Mouse (Mus musculus) myocyte (in vitro differentiated cells): ENCODE measurements around the gene S100b. TPM values are rescaled to one million over a fixed set of nuclear protein-coding genes. Genes with fewer than 3 reads are reported as not detected.

Experiments used
- H3K27me3 ChIP-seq: one replicate; pipeline ENCODE4 v1.6.1; 2011; ENCODE audit not compliant: control insufficient read depth, insufficient read depth, insufficient read length
- H3K36me3 ChIP-seq: one replicate; pipeline ENCODE4 v1.6.1; 2011; ENCODE audit not compliant: control insufficient read depth, insufficient read depth
- H3K4me2 ChIP-seq: one replicate; pipeline ENCODE4 v1.6.1; 2011; ENCODE audit warnings: low read depth, control low read depth
- H3K4me3 ChIP-seq: one replicate; pipeline ENCODE4 v1.5.1; 2011; ENCODE audit warnings: mild to moderate bottlenecking, control low read depth, moderate library complexity
- H3K79me2 ChIP-seq: one replicate; pipeline ENCODE4 v1.6.1; 2011; ENCODE audit not compliant: control insufficient read depth, insufficient read depth
- H3ac ChIP-seq: one replicate; pipeline ENCODE4 v1.6.1; 2011; ENCODE audit not compliant: control insufficient read depth, insufficient read length
- CEBPB ChIP-seq: IDR thresholded peaks from 2 replicates; pipeline ENCODE4 v1.6.1; 2011; ENCODE audit warnings: mild to moderate bottlenecking, moderate library complexity; ENCODE audit not compliant: poor library complexity, insufficient read depth, severe bottlenecking
- E2F4 ChIP-seq: IDR thresholded peaks from one replicate; pipeline ENCODE4 v1.6.1; 2011; ENCODE audit warnings: mild to moderate bottlenecking, control low read depth, moderate library complexity; ENCODE audit not compliant: insufficient read depth
- MAX ChIP-seq: IDR thresholded peaks from one replicate; pipeline ENCODE4 v1.6.1; 2011; ENCODE audit warnings: low read depth, mild to moderate bottlenecking, control low read depth
- MYOD1 ChIP-seq, 3 experiments: IDR thresholded peaks; one replicate each; pipeline ENCODE4 v1.6.1; 2011; ENCODE audit warnings: control low read depth in 2 of 3, low read depth in 2 of 3, mild to moderate bottlenecking in 2 of 3, moderate library complexity in 1 of 3; ENCODE audit not compliant: insufficient read length in 2 of 3, control insufficient read depth in 1 of 3
- MYOG ChIP-seq, 3 experiments: IDR thresholded peaks; one replicate each; pipeline ENCODE4 v1.6.1; 2011; ENCODE audit warnings: control low read depth in 2 of 3, low read depth in 2 of 3, mild to moderate bottlenecking in 2 of 3; ENCODE audit not compliant: insufficient read length in 2 of 3, control insufficient read depth in 1 of 3, insufficient read depth in 1 of 3
- POLR2A ChIP-seq: IDR thresholded peaks from one replicate; pipeline ENCODE4 v1.6.1; 2011; ENCODE audit warnings: low read depth, mild to moderate bottlenecking, control low read depth, moderate library complexity; ENCODE audit not compliant: insufficient read length
- POLR2AphosphoS2 ChIP-seq: IDR thresholded peaks from one replicate; pipeline ENCODE4 v1.6.1; 2011; ENCODE audit warnings: low read depth, control low read depth; ENCODE audit not compliant: insufficient read length
- REST ChIP-seq: IDR thresholded peaks from one replicate; pipeline ENCODE4 v1.6.1; 2011; ENCODE audit warnings: mild to moderate bottlenecking, control low read depth, moderate library complexity; ENCODE audit not compliant: insufficient read depth, insufficient read length
- SRF ChIP-seq: IDR thresholded peaks from one replicate; pipeline ENCODE4 v1.6.1; 2011; ENCODE audit warnings: low read depth; ENCODE audit not compliant: control insufficient read depth, insufficient read length
- TCF12 ChIP-seq: IDR thresholded peaks from one replicate; pipeline ENCODE4 v1.6.1; 2011; ENCODE audit warnings: mild to moderate bottlenecking, control low read depth; ENCODE audit not compliant: poor library complexity, insufficient read depth, severe bottlenecking
- TCF3 ChIP-seq: IDR thresholded peaks from one replicate; pipeline ENCODE4 v1.6.1; 2011; ENCODE audit warnings: low read depth, control low read depth; ENCODE audit not compliant: insufficient read length
- USF1 ChIP-seq: IDR thresholded peaks from one replicate; pipeline ENCODE4 v1.6.1; 2011; ENCODE audit warnings: low read depth, mild to moderate bottlenecking, control low read depth, moderate library complexity
- polyA plus RNA-seq: library from polyadenylated mRNA; unstranded; fragments of >200 nt; fragmentation: generic; extraction: Trizol; gene quantifications from one replicate; pipeline ENCODE4 v1.2.1, GENCODE M21; 2012; ENCODE audit warnings: missing spikeins

S100b gene
- polyA plus RNA-seq, 1 experiment, result 0.04 TPM

GRCm38 (mm10) chr10:76250870-76251269 lies 2.8 kb upstream of the S100b start:
- H3K4me2 ChIP-seq, result no peak overlapping the region
- H3K36me3 ChIP-seq, result no peaks in the 10 kb centered on the region

GRCm38 (mm10) chr10:76253079-76253478 lies 574 bp upstream of the S100b start:
- no peak overlapping the region for H3K4me3 ChIP-seq
- no peaks in the 10 kb centered on the region for H3K36me3 ChIP-seq
- no peak overlapping the region for H3K4me2 ChIP-seq
- no peaks in the 10 kb centered on the region for H3K79me2 ChIP-seq
- H3ac ChIP-seq, result no peak overlapping the region
- no peak for TF ChIP-seq POLR2A
- no peak for TF ChIP-seq MYOG (IDR thresholded peaks at IDR 0.05; ENCODE audit: control insufficient read depth in 1 of 3, insufficient read depth in 1 of 3, insufficient read length in 2 of 3, low read depth in 2 of 3)
- TF ChIP-seq E2F4, result no peak
- TF ChIP-seq SRF, result no peak
- TF ChIP-seq USF1, result no peak
- no peak for TF ChIP-seq REST
- no peak for TF ChIP-seq MYOD1 (IDR thresholded peaks at IDR 0.05; ENCODE audit: control insufficient read depth in 1 of 3, insufficient read length in 2 of 3, low read depth in 2 of 3)
- no peak for TF ChIP-seq MAX
- TF ChIP-seq POLR2AphosphoS2, result no peak
- TF ChIP-seq TCF3, result no peak
- TF ChIP-seq CEBPB, result no peak
- no peaks in the 10 kb centered on the region for H3K27me3 ChIP-seq

More at GRCm38 (mm10) chr10:76250870-76251269, 2.8 kb upstream of the S100b start:
- TF ChIP-seq REST (no peak), USF1 (no peak), MYOD1 (IDR thresholded peaks at IDR 0.05; ENCODE audit: control insufficient read depth in 1 of 3, insufficient read length in 2 of 3, low read depth in 2 of 3) (no peak), E2F4 (no peak), POLR2A (no peak), TCF3 (no peak)
- no peaks in the 10 kb centered on the region for H3K27me3 ChIP-seq
- no peak overlapping the region for H3K4me3 ChIP-seq
- no peaks in the 10 kb centered on the region for H3K79me2 ChIP-seq
- no peak overlapping the region for H3ac ChIP-seq

- no peak overlapping the region for H3K4me3 ChIP-seq
- no peak overlapping the region for H3ac ChIP-seq
- H3K4me2 ChIP-seq, result no peak overlapping the region
- no peaks in the 10 kb centered on the region for H3K27me3 ChIP-seq
- H3K36me3 ChIP-seq, result no peaks in the 10 kb centered on the region
- no peaks in the 10 kb centered on the region for H3K79me2 ChIP-seq
- TF ChIP-seq CEBPB (no peak), REST (no peak), SRF (no peak), MYOG (IDR thresholded peaks at IDR 0.05; ENCODE audit: control insufficient read depth in 1 of 3, insufficient read depth in 1 of 3, insufficient read length in 2 of 3, low read depth in 2 of 3) (no peak), MYOD1 (IDR thresholded peaks at IDR 0.05; ENCODE audit: control insufficient read depth in 1 of 3, insufficient read length in 2 of 3, low read depth in 2 of 3) (no peak), TCF12 (no peak), TCF3 (no peak), E2F4 (no peak), USF1 (no peak), POLR2A (no peak), POLR2AphosphoS2 (no peak)
Measured at GRCm38 (mm10) chr10:76255617-76256016, 2.0 kb downstream of the S100b start.

GRCm38 (mm10) chr10:76257231-76257630 lies 3.6 kb downstream of the S100b start:
- Histone ChIP-seq H3K36me3 (no peaks in the 10 kb centered on the region), H3K4me3 (no peak overlapping the region), H3K79me2 (no peaks in the 10 kb centered on the region), H3ac (no peak overlapping the region), H3K4me2 (peak overlapping the region; percentile 79), H3K27me3 (no peaks in the 10 kb centered on the region)
- TF ChIP-seq MAX (no peak), TCF12 (no peak), TCF3 (no peak), POLR2AphosphoS2 (no peak), SRF (no peak), POLR2A (no peak), CEBPB (no peak), E2F4 (no peak), REST (no peak), MYOG (IDR thresholded peaks at IDR 0.05; ENCODE audit: control insufficient read depth in 1 of 3, insufficient read depth in 1 of 3, insufficient read length in 2 of 3, low read depth in 2 of 3) (no peak), USF1 (no peak), MYOD1 (IDR thresholded peaks at IDR 0.05; ENCODE audit: control insufficient read depth in 1 of 3, insufficient read length in 2 of 3, low read depth in 2 of 3) (no peak)

GRCm38 (mm10) chr10:76257719-76258390 lies 4.2 kb downstream of the S100b start:
- H3K4me2 ChIP-seq, result peak overlapping the region; percentile 79
- H3K4me3 ChIP-seq, result no peak overlapping the region
- no peaks in the 10 kb centered on the region for H3K36me3 ChIP-seq
- TF ChIP-seq CEBPB, result no peak
- peak; percentile 62 for TF ChIP-seq USF1
- TF ChIP-seq MYOG (IDR thresholded peaks at IDR 0.05; ENCODE audit: control insufficient read depth in 1 of 3, insufficient read depth in 1 of 3, insufficient read length in 2 of 3, low read depth in 2 of 3), result peak in 1 of 3 experiments; percentile 6
- TF ChIP-seq POLR2AphosphoS2, result peak; percentile 12
- TF ChIP-seq POLR2A, result peak; percentile 32
- TF ChIP-seq TCF12, result no peak
- no peak for TF ChIP-seq REST
- H3K27me3 ChIP-seq, result no peaks in the 10 kb centered on the region
- H3K79me2 ChIP-seq, result no peaks in the 10 kb centered on the region
- H3ac ChIP-seq, result no peak overlapping the region
